Mouse (Mus musculus): ENCODE measurements around the gene Prkar2a. TPM values are rescaled to one million over a fixed set of nuclear protein-coding genes. Genes with fewer than 3 reads are reported as not detected.

Prkar2a gene
- total RNA-seq, 2 experiments from 2014 or later = 76.2 to 79.9 TPM

GRCm38 (mm10) chr9:108692226-108693041 lies 3.3 kb downstream of the Prkar2a start:
- DNase-seq = peak; percentile 58 to 79

GRCm38 (mm10) chr9:108693946-108694345 lies 4.8 kb downstream of the Prkar2a start:
- no peak for DNase-seq

- no peak for DNase-seq
Observed at GRCm38 (mm10) chr9:108694533-108694932, 5.4 kb downstream of the Prkar2a start.

GRCm38 (mm10) chr9:108702476-108702875 lies 13.4 kb downstream of the Prkar2a start:
- DNase-seq = no peak

- DNase-seq = peak; percentile 68 to 73
Observed at GRCm38 (mm10) chr9:108703373-108704110, 14.4 kb downstream of the Prkar2a start.

GRCm38 (mm10) chr9:108704591-108704990 lies 15.5 kb downstream of the Prkar2a start:
- DNase-seq = peak; percentile 31 to 35

- no peak for DNase-seq
Observed at GRCm38 (mm10) chr9:108707212-108707611, 18.1 kb downstream of the Prkar2a start.

GRCm38 (mm10) chr9:108708833-108709232 lies 19.7 kb downstream of the Prkar2a start:
- no peak for DNase-seq

- no peak for DNase-seq
Observed at GRCm38 (mm10) chr9:108710767-108711166, 21.7 kb downstream of the Prkar2a start.

- peak in 1 of 2 experiments; percentile 9 for DNase-seq
Observed at GRCm38 (mm10) chr9:108716199-108716598, 27.1 kb downstream of the Prkar2a start.

GRCm38 (mm10) chr9:108723751-108724150 lies 34.6 kb downstream of the Prkar2a start:
- DNase-seq = no peak

- no peak for DNase-seq
Observed at GRCm38 (mm10) chr9:108726116-108726515, 37.0 kb downstream of the Prkar2a start.

- DNase-seq = no peak
Observed at GRCm38 (mm10) chr9:108729050-108729449, 39.9 kb downstream of the Prkar2a start.

GRCm38 (mm10) chr9:108732462-108732861 lies 43.3 kb downstream of the Prkar2a start:
- no peak for DNase-seq

GRCm38 (mm10) chr9:108734626-108735025 lies 45.5 kb downstream of the Prkar2a start:
- no peak for DNase-seq

GRCm38 (mm10) chr9:108739239-108739638 lies 50.1 kb downstream of the Prkar2a start:
- DNase-seq = no peak

- DNase-seq = no peak
Observed at GRCm38 (mm10) chr9:108740062-108740461, 50.9 kb downstream of the Prkar2a start.

- DNase-seq = no peak
Observed at GRCm38 (mm10) chr9:108742048-108742447, 52.9 kb downstream of the Prkar2a start.

- no peak for DNase-seq
Observed at GRCm38 (mm10) chr9:108746876-108747499, 57.9 kb downstream of the Prkar2a start.

- DNase-seq = no peak
Observed at GRCm38 (mm10) chr9:108747694-108748093, 58.6 kb downstream of the Prkar2a start.

- peak; percentile 18 to 38 for DNase-seq
Observed at GRCm38 (mm10) chr9:108748600-108749183, 59.6 kb downstream of the Prkar2a start.

- DNase-seq = no peak
Observed at GRCm38 (mm10) chr9:108750616-108751015, 61.5 kb downstream of the Prkar2a start.
